Mouse (Mus musculus): Measurements from ENCODE around the gene Oxtr.
A peak's percentile ranks its signal among the peaks of the same experiment; 100 is the strongest.

Oxtr gene

DNA sequence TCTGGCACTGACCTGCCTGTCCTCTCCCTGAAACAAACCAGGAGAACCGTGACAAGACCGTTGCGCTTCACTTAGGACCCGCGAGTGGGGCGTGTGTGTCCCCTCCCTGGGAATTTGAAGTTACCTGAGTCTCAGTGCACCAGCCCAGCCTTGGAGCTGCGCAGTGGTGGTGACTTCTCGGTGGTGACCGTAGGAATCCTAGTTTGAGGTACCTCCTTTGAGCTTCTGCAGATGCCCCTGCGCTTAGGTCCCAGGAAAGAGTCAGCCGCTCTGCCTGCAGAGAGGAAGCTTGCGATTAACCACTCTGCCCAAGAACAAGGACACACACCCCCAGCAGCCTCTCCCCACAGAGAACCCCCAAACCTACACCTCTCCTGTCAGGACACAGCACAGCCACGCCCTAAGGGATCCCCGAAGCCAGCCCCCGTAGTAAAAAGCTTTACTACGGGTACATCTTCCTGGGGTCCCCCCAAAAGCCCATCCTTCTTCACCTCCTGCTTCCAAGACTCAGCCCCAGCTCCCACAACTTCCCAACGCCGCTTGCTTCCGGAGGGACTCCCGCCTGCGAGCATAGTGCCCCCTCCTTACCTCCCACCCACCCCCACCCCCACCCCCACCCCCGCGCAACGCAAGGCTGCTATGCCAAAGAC, at the start of gene Oxtr:
Gene Oxtr, minus strand, starts transcription at position 34 of the 650 bp plus-strand sequence.
- DNase-seq, result no peak

DNA sequence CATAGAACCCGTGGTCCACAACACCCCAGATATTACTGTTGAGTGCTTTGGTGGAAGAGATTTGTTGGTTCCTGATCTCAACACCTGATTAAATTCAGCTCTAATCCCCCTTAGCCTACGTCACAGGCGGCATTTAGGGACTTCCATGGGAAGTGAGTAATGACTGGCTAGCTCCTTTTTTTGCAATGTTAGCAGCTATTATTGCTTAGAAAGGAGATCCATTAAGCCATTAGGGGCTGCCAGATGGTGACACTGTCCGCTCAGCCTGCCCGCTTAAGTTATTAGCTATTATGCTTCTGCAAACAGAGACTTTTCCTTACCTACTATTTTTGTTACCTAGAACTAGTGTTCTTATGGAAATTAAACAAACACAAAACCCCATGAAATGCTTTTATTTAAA, 35.7 kb upstream of the Oxtr start:
- DNase-seq, result no peak

- no peak for DNase-seq
These were observed 34.7 kb upstream of the Oxtr start for GRCm38 (mm10) chr6:112524459-112524858.

GRCm38 (mm10) chr6:112517991-112518390, 28.2 kb upstream of the Oxtr start:
- DNase-seq, result no peak

- no peak for DNase-seq
These were observed 27.8 kb upstream of the Oxtr start for GRCm38 (mm10) chr6:112517572-112517971.

DNA sequence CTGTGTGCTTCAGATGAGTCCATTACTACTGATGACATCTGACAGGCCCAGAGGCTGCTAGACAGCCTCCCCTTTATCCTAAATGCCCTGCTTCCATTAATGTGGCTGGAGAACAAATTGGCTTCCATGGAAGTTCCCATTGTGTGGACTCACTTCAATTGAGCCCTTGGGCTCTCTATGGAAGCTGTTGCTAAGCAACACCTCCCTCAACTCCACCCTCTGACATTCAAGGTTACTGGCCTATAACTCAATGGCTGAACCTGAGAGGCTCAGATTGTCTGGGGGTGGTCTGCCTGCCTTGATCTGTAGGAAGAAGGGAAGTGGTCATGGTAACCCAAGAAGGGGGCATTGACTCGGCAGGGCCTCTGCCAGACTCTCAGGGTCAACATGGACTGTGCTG, 26.8 kb upstream of the Oxtr start:
- DNase-seq, result no peak

- no peak for DNase-seq
These were observed 24.8 kb upstream of the Oxtr start for GRCm38 (mm10) chr6:112514591-112514990.

DNA sequence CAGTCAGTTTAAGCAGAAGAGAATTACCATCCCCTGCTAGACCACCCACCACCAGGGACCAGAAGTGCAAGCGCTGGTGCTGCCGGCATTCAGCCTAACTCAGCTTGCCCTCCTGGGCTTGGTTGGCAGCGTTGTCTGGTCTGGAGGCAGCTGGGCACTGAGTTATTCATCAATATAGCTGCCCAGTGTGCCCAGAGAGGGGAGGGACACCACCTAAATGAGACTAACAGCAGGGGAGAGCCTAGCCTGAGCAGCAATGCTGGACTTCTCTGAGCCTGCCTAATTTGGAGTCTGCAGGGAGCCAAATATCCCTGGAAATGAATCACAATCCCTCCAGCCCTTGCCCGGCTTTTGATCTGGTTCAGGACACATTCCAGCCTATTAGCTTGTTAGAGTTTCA, 20.6 kb upstream of the Oxtr start:
- DNase-seq, result no peak

DNA sequence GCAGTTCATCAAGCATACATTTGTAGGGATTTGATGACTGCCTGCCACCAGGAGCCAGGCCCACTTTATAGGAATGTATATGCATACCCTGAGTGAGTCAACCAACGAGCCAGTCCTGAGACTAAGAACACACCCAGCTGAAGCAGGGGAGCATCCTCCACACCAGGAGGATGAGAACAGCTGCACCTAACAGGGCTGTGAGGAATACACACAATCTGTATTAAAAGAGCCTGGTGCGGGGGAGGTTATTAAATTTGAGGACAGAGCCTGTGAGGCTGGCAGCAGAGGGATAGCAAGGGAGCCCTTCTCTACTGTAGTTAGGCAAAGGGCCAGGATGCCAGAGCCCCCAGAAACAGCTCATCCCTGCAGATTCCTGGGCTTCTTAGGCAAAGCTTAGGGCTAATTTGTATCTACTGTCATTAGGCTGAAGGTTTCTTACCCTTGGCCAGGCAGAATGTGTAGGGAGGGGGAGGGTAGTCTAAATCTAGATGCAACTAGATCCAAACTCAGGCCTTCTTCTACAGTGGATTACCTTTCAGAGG, 19.9 kb upstream of the Oxtr start:
- no peak for DNase-seq

- no peak for DNase-seq
These were observed 17.9 kb upstream of the Oxtr start for GRCm38 (mm10) chr6:112507617-112508016.

DNA sequence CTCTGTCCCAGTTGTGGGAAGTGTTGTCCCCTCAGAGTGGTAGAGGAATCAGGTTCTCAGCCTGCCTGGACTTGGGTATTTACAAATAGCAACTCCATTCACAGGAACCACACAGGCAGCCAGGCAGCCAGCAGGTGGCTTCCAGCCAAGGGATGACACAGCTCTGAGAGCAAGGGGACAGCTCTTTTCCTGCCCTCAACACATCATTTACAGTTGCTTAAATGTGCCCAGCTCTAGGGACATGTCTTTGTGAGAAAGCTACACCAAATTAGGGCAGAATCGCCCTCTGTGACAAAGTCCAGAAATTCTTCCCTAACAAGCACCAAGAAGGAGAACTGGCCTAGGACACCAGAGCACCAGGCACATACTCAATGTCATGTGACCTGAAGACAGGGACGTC, 11.4 kb upstream of the Oxtr start:
- DNase-seq, result peak; percentile 37

DNA sequence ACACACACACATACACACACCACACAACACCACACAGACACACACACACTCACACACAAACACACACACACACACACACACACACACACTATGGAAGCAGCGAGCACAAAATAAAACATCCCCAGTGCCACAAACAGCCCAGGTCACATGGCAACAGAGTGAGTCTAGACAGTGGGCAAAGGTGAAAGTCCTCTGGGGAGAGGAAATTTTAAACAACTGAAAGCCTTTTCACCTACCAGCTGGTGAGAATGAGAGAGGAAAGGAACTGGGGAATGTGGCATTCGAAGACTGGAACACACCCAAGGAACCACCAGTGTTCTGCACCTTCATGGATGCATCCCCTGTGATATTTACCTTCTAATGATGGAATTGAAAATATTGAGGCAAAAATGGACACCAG, 9.7 kb upstream of the Oxtr start:
- peak; percentile 53 for DNase-seq

DNA sequence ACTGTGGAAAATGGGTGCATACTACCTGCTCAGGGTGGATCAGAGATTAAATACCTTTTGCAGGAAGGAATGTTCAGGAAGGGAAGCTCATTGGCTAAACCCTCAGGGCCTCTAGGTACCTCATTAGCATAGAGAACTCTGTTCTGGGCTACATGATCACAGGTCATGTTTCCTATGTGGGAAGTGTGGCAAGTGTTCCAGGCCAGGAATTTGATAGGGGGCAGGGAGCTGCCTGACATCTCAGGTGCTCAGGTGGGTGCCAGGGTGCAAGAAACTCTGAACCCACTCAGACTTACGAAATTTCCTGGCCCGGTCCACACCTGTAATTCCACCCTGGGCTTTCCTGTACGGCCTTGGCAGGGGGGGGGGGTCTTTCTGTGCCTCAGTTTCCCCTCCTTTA, 9.0 kb upstream of the Oxtr start:
- peak; percentile 20 for DNase-seq

DNA sequence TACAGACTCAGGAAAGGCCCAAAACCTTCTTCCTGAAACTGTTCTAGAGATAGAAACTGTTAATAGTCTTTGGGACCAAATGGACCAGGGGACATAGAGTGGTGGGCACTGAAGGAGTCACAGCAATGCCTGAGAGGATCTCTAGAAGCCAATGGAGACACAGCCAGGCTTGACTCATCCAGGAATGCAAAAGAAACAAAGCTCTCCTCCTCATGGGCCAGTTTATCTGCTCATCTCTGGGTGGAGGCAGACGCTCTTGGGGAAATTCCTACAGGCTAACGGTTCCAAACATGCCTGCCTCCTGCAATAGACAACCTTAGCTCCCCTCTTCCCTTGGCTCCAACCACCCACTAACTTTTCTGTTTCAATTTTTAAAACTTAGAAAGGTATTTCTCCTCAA, 7.7 kb upstream of the Oxtr start:
- DNase-seq, result no peak

DNA sequence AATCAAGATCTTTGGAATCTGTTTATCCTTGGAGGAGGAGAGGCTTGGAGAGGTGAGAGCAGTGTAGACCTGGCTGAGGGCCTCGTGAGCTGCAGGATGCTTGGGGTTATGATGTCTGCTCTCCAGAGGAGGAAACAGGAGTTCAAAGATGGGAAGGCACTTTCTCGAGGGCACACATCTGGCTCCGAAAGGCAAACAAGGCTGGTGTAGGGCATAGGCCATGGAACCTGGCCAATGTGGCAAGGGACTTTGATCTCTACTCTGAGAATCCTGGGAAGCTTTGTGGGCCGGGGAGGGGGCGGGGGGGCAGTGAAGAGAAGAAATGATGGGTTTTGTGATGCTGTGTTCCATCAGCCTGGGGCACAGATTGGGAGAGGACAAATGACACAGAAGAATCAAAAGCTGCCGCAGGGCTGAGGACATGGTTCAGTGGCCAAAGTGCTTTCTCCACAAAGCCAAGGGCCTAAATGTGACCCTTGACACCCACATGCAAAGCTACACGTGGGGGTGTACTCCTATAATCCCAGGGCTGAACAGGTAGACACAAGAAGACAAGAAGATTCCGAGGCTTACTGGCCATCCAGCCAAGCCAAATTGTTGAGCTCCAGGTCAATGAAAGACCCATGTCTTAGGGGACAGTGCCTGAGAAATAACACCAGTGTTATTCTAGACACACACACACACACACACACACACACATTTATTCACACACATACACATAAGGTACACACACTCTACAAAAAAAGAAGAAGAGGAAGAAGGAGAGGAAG, 6.7 kb upstream of the Oxtr start:
- peak; percentile 70 for DNase-seq

DNA sequence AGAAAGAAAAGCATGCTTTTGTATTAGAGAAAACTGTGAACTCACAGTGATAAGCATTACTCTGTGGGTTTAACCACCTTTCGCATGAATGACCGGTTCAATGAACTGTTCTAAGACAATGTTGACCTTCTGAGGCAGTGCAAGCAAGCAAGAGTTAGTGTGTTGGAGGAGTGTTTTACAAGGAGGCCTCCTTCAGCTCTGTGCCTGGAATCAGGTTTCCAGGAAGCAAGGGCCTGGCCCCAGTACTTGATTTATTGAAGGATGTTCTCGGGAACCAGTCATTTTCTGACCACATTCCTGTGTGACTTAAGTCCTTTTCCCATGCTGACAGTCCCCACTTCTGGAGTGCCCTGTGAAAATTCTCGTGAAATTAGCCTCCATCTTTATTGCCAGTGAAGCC, 5.5 kb upstream of the Oxtr start:
- no peak for DNase-seq

DNA sequence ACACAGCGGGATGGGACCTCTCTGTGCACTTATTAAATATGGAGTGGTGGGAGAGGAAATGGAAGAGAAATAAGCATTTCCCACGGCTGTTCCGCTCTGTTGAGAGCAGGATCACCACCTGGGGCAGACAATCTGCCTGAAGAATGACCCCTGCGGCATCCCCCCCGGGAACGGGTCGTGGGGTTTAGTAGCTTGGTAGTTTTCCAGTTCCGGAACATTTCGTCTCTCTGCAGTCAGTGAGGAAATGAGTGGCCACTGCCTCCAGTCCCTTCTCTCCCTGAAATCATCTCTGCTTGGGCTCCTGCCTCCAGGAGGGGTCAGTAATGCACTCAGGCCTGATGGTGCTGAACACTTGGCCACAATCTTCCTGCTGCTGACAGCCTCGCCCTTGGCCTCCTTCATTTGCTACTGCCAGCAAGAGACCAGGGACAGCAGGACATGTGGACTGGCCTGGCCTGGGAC, 4.9 kb upstream of the Oxtr start:
- DNase-seq, result peak; percentile 34

GRCm38 (mm10) chr6:112493371-112493770, 3.6 kb upstream of the Oxtr start:
- no peak for DNase-seq

DNA sequence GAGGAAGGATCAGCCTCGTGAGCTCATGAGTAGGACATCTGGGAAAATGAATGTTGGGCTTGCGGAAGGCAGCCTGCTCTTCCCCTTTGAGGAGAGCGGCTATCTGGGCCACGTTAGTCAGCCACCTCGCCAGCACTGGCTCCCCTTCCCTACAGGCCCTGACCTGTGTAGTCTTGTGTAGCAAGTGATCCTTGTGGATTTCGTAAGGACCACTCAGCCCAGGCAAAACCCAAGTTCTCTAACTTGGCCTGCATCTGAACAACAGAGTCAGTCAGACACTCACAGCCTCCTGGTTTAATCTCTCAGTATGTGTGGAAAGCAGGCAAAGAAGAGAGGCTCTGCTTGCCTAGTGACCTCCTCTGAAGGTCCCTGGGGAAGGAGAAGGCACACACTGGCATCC, 2.9 kb upstream of the Oxtr start:
- DNase-seq, result no peak

GRCm38 (mm10) chr6:112491521-112491920, 1.8 kb upstream of the Oxtr start:
- DNase-seq, result no peak

DNA sequence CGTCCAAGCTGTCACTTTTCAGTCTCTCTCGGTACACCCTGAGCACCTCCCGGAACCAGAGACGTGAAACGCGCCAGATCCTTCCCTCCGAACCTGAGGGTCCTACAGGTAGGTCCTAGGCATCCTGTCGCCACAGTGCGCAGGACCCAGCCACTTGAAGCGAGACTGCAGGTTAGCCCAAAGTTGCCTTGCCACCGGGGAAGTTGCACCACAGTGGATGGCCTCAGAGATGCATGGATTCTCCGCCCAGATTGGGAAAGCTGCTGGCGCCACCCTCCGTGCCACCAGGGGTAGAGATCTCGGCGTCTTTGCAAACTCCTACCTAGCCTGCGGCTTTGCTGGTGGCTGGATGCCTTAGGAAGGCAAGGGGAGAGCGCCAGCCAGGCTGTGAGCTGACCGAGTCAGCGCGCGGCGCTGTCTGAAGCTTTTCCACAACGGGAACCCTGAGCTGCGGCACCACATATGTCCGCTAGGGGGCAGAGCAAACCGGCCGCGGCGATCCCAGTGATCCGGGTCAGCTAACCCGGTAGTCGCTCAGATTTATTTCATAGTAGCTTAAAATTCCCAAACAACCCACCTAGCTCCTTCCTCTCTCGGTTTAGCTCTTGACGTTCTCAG, 991 bp upstream of the Oxtr start:
- DNase-seq, result peak; percentile 63

GRCm38 (mm10) chr6:112489181-112489909, 398 bp downstream of the Oxtr start:
- DNase-seq, result no peak

DNA sequence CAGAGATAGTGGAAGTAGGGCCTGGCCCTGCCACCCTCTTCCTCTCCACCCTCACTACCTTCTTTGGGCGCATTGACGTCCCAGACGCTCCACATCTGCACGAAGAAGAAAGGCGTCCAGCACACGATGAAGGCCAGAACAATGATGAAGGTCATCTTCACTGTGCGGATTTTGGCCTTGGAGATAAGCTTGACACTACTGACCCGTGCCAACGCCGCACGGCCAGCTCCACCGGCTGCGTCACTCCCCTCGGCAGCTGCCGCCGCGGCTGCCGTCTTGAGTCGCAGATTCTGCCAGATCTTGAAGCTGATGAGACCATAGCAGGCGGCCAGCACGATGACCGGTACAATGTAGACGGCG, 942 bp downstream of the Oxtr start:
- no peak for DNase-seq

Measured in kidney, adult 11 months (tissue).